Mouse (Mus musculus): ENCODE data around the gene Bcan. TPM values are rescaled to one million over a fixed set of nuclear protein-coding genes. Genes with fewer than 3 reads are reported as not detected.

Bcan gene
- polyA plus RNA-seq, 1 experiment from 2014 or later, result 0.08 TPM

GRCm38 (mm10) chr3:88030608-88031395 is 30.8 kb upstream of the Bcan start:
- ATAC-seq (ENCODE audit: low FRiP score, low TSS enrichment) (peak; percentile 74; the same call in 1 of the 2 replicates), DNase-seq (ENCODE audit: low spot score) (peak; percentile 82)
- no peaks in the 10 kb centered on the region for H3K9me3 ChIP-seq (ENCODE audit: control insufficient read depth, low read length)
- H3K36me3 ChIP-seq (ENCODE audit: control insufficient read depth, insufficient read depth, low read length), result no peaks in the 10 kb centered on the region
- no peak overlapping the region for H3K4me2 ChIP-seq (replicated peaks; ENCODE audit: low read depth)
- no peaks in the 10 kb centered on the region; the same call in 1 of the 2 replicates for H3K27me3 ChIP-seq (ENCODE audit: control insufficient read depth, insufficient read depth, low read length)
- WGBS, result 11% methylated on average over 19 of the region's 19 CpGs
- TF ChIP-seq EP300 (optimal IDR thresholded peaks at IDR 0.05) (no peak), CTCF (IDR thresholded peaks at IDR 0.05; ENCODE audit: low read depth) (no peak)
- H3K4me1 ChIP-seq (replicated peaks; ENCODE audit: control insufficient read depth, insufficient read depth), result no peaks in the 10 kb centered on the region
- H3K4me3 ChIP-seq (ENCODE audit: low read depth, low read length), result no peak overlapping the region
- no peak overlapping the region for H3K27ac ChIP-seq (replicated peaks)
- no peak overlapping the region for H3K9ac ChIP-seq (ENCODE audit: low read length)

- H3K4me1 ChIP-seq (replicated peaks; ENCODE audit: control insufficient read depth, insufficient read depth), result no peaks in the 10 kb centered on the region
- H3K36me3 ChIP-seq (ENCODE audit: control insufficient read depth, insufficient read depth, low read length), result no peaks in the 10 kb centered on the region
- ATAC-seq (ENCODE audit: low FRiP score, low TSS enrichment), result no peak
- H3K9me3 ChIP-seq (ENCODE audit: control insufficient read depth, low read length), result no peaks in the 10 kb centered on the region
- no peak for TF ChIP-seq EP300 (optimal IDR thresholded peaks at IDR 0.05)
- TF ChIP-seq CTCF (IDR thresholded peaks at IDR 0.05; ENCODE audit: low read depth), result peak; percentile 70
- peak; percentile 30 for DNase-seq (ENCODE audit: low spot score)
- H3K9ac ChIP-seq (ENCODE audit: low read length), result no peak within 1 kb of the TSS
- H3K27ac ChIP-seq (replicated peaks), result no peak within 1 kb of the TSS
- 54% methylated on average over 5 of the region's 5 CpGs for WGBS
- H3K4me2 ChIP-seq (replicated peaks; ENCODE audit: low read depth), result no peak within 1 kb of the TSS
- no peak within 1 kb of the TSS for H3K4me3 ChIP-seq (ENCODE audit: low read depth, low read length)
- H3K27me3 ChIP-seq (ENCODE audit: control insufficient read depth, insufficient read depth, low read length), result peaks cover 14% of the 10 kb centered on the region; the same call in 1 of the 2 replicates
These were observed 27.6 kb upstream of the Bcan start, which contains the start of gene Hapln2 for GRCm38 (mm10) chr3:88027434-88028186. TSS of gene Hapln2 (minus strand) at chr3:88027583.

- WGBS, result 59% methylated on average over 7 of the region's 7 CpGs
- no peak overlapping the region for H3K27ac ChIP-seq (replicated peaks)
- H3K27me3 ChIP-seq (ENCODE audit: control insufficient read depth, insufficient read depth, low read length), result peaks cover 17% of the 10 kb centered on the region; the same call in 1 of the 2 replicates
- no peaks in the 10 kb centered on the region for H3K9me3 ChIP-seq (ENCODE audit: control insufficient read depth, low read length)
- TF ChIP-seq CTCF (IDR thresholded peaks at IDR 0.05; ENCODE audit: low read depth) (no peak), EP300 (optimal IDR thresholded peaks at IDR 0.05) (no peak)
- no peak overlapping the region for H3K9ac ChIP-seq (ENCODE audit: low read length)
- H3K36me3 ChIP-seq (ENCODE audit: control insufficient read depth, insufficient read depth, low read length), result no peaks in the 10 kb centered on the region
- no peak for ATAC-seq (ENCODE audit: low FRiP score, low TSS enrichment)
- no peak overlapping the region for H3K4me3 ChIP-seq (ENCODE audit: low read depth, low read length)
- H3K4me2 ChIP-seq (replicated peaks; ENCODE audit: low read depth), result no peak overlapping the region
- no peaks in the 10 kb centered on the region for H3K4me1 ChIP-seq (replicated peaks; ENCODE audit: control insufficient read depth, insufficient read depth)
- no peak for DNase-seq (ENCODE audit: low spot score)
These were observed 26.8 kb upstream of the Bcan start for GRCm38 (mm10) chr3:88026823-88027222.

GRCm38 (mm10) chr3:88023192-88024074 is 23.4 kb upstream of the Bcan start:
- peak overlapping the region; percentile 90 for H3K4me2 ChIP-seq (replicated peaks; ENCODE audit: low read depth)
- peaks cover 21% of the 10 kb centered on the region; the same call in 1 of the 2 replicates for H3K27me3 ChIP-seq (ENCODE audit: control insufficient read depth, insufficient read depth, low read length)

More at GRCm38 (mm10) chr3:88023192-88024074, 23.4 kb upstream of the Bcan start:
- no peaks in the 10 kb centered on the region for H3K36me3 ChIP-seq (ENCODE audit: control insufficient read depth, insufficient read depth, low read length)
- no peaks in the 10 kb centered on the region for H3K4me1 ChIP-seq (replicated peaks; ENCODE audit: control insufficient read depth, insufficient read depth)
- H3K9me3 ChIP-seq (ENCODE audit: control insufficient read depth, low read length), result no peaks in the 10 kb centered on the region
- DNase-seq (ENCODE audit: low spot score) (no peak), ATAC-seq (ENCODE audit: low FRiP score, low TSS enrichment) (no peak; the same call in 1 of the 2 replicates)
- peak overlapping the region; percentile 43; the same call in 1 of the 2 replicates for H3K9ac ChIP-seq (ENCODE audit: low read length)
- TF ChIP-seq EP300 (optimal IDR thresholded peaks at IDR 0.05), result no peak
- no peak for TF ChIP-seq CTCF (IDR thresholded peaks at IDR 0.05; ENCODE audit: low read depth)
- H3K4me3 ChIP-seq (ENCODE audit: low read depth, low read length), result peak overlapping the region; percentile 45
- no peak overlapping the region for H3K27ac ChIP-seq (replicated peaks)
- WGBS, result under 1% methylated on average over 69 of the region's 81 CpGs
